Mouse (Mus musculus) liver, embryonic 13.5 days (tissue): ENCODE data around the gene Slc43a3. TPM values are rescaled to one million over a fixed set of nuclear protein-coding genes. Genes with fewer than 3 reads are reported as not detected.

ENCODE experiments used
- ATAC-seq: fragments of 200-750 bp; cut with Nextera tagmentation; 2 replicates; pipeline ENCODE4 v1.8.0; 2017; ENCODE audit warnings: low read depth, mild to moderate bottlenecking, moderate number of reproducible peaks, moderate library complexity
- DNase-seq: peaks from one replicate; pipeline ENCODE4 v3.0.0; 2022
- H3K27ac ChIP-seq: fragments of 300-500 bp; sonication (generic); 2 replicates; pipeline ENCODE4 v1.5.1; 2015; ENCODE audit warnings: moderate library complexity, mild to moderate bottlenecking, inconsistent platforms
- H3K27me3 ChIP-seq: fragments of 300-500 bp; sonication (generic); 2 replicates; pipeline ENCODE4 v1.6.1; 2015; ENCODE audit warnings: mild to moderate bottlenecking, inconsistent platforms
- H3K36me3 ChIP-seq: fragments of 300-500 bp; sonication (generic); 2 replicates; pipeline ENCODE4 v1.6.1; 2015; ENCODE audit warnings: mild to moderate bottlenecking, inconsistent platforms
- H3K4me1 ChIP-seq: fragments of 300-500 bp; sonication (generic); replicated peaks from 2 replicates; pipeline ENCODE4 v1.6.1; 2015; ENCODE audit warnings: inconsistent platforms
- H3K4me2 ChIP-seq: fragments of 300-500 bp; sonication (generic); 2 replicates; pipeline ENCODE4 v1.6.1; 2015; ENCODE audit warnings: inconsistent platforms, mild to moderate bottlenecking, moderate library complexity
- H3K4me3 ChIP-seq: fragments of 300-500 bp; sonication (generic); replicated peaks from 2 replicates; pipeline ENCODE4 v1.5.1; 2015; ENCODE audit warnings: mild to moderate bottlenecking, inconsistent platforms
- H3K9ac ChIP-seq: fragments of 300-500 bp; sonication (generic); 2 replicates; pipeline ENCODE4 v1.6.1; 2015; ENCODE audit warnings: mild to moderate bottlenecking, inconsistent platforms
- H3K9me3 ChIP-seq: fragments of 300-500 bp; sonication (generic); replicated peaks from 2 replicates; pipeline ENCODE4 v1.6.1; 2016; ENCODE audit warnings: inconsistent platforms
- WGBS: fragments of 180-500 bp; shearing (Covaris S2); methylation state at CpG from one replicate; pipeline ENCODE4 v1.1.7; 2015; ENCODE audit not compliant: insufficient replicate concordance; 5-methylcytosine and 5-hydroxymethylcytosine counted together
- microRNA-seq: library from miRNA; unstranded; fragments of <30 nt; microRNA quantifications from one replicate; pipeline ENCODE4, GENCODE M21; 2016
- polyA plus RNA-seq: library from polyadenylated mRNA; unstranded; fragments of >200 nt; fragmentation: Nextera tagmentation; extraction: Ambion mirVana; gene quantifications from 2 replicates; pipeline ENCODE4 v1.2.1, GENCODE M21; 2015

Gene Slc43a3
- polyA plus RNA-seq, 1 experiment from 2014 or later: 120 TPM

- Histone ChIP-seq H3K27me3 (peaks cover 22% of the 10 kb centered on the region; the same call in 1 of the 2 replicates), H3K4me3 (no peak overlapping the region), H3K4me1 (peaks cover 42% of the 10 kb centered on the region), H3K9me3 (no peaks in the 10 kb centered on the region), H3K9ac (no peak overlapping the region), H3K27ac (no peak overlapping the region), H3K4me2 (no peak overlapping the region), H3K36me3 (no peaks in the 10 kb centered on the region)
- DNase-seq (no peak), ATAC-seq (peak; percentile 68)
- 16% methylated on average over 2 of the region's 2 CpGs for WGBS
These were observed 60.0 kb downstream of the Slc43a3 start for GRCm38 (mm10) chr2:84996376-84996775.

GRCm38 (mm10) chr2:84999486-85000181 is 63.3 kb downstream of the Slc43a3 start:
- DNase-seq (no peak), ATAC-seq (peak; percentile 68)
- Histone ChIP-seq H3K9me3 (no peaks in the 10 kb centered on the region), H3K27ac (peak overlapping the region; percentile 20), H3K9ac (peak overlapping the region; percentile 19; the same call in 1 of the 2 replicates), H3K4me2 (peak overlapping the region; percentile 4; the same call in 1 of the 2 replicates), H3K27me3 (peaks cover 11% of the 10 kb centered on the region; the same call in 1 of the 2 replicates), H3K4me1 (peaks cover 45% of the 10 kb centered on the region), H3K36me3 (no peaks in the 10 kb centered on the region), H3K4me3 (no peak overlapping the region)
- 64% methylated on average over 3 of the region's 3 CpGs for WGBS

- Histone ChIP-seq H3K36me3 (no peaks in the 10 kb centered on the region), H3K4me2 (no peak overlapping the region), H3K27ac (no peak overlapping the region), H3K4me1 (peaks cover 36% of the 10 kb centered on the region), H3K27me3 (peaks cover 6% of the 10 kb centered on the region; the same call in 1 of the 2 replicates), H3K9ac (no peak overlapping the region), H3K9me3 (no peaks in the 10 kb centered on the region), H3K4me3 (no peak overlapping the region)
- WGBS: 66% methylated on average over 13 of the region's 13 CpGs
- DNase-seq (no peak), ATAC-seq (no peak)
These were observed 65.1 kb downstream of the Slc43a3 start for GRCm38 (mm10) chr2:85001497-85001896.

- peaks cover 37% of the 10 kb centered on the region for H3K4me1 ChIP-seq
- no peaks in the 10 kb centered on the region for H3K9me3 ChIP-seq
- 82% methylated on average over 8 of the region's 8 CpGs for whole genome bisulfite sequencing
- H3K36me3 ChIP-seq: no peaks in the 10 kb centered on the region
- no peak overlapping the region for H3K4me3 ChIP-seq
- no peak overlapping the region for H3K4me2 ChIP-seq
- peaks cover 6% of the 10 kb centered on the region; the same call in 1 of the 2 replicates for H3K27me3 ChIP-seq
- no peak for DNase-seq
- no peak overlapping the region for H3K9ac ChIP-seq
- ATAC-seq: no peak
- no peak overlapping the region for H3K27ac ChIP-seq
These were observed 66.2 kb downstream of the Slc43a3 start for GRCm38 (mm10) chr2:85002575-85002974.

- no peak overlapping the region for H3K4me3 ChIP-seq
- WGBS: 70% methylated on average over 4 of the region's 4 CpGs
- H3K27ac ChIP-seq: no peak overlapping the region
These were observed 68.0 kb downstream of the Slc43a3 start for GRCm38 (mm10) chr2:85004341-85004740.

GRCm38 (mm10) chr2:85006600-85006999 is 70.2 kb downstream of the Slc43a3 start:
- Histone ChIP-seq H3K27ac (no peak overlapping the region), H3K27me3 (peaks cover 6% of the 10 kb centered on the region; the same call in 1 of the 2 replicates), H3K4me1 (peaks cover 49% of the 10 kb centered on the region), H3K4me3 (no peak overlapping the region), H3K9me3 (no peaks in the 10 kb centered on the region), H3K36me3 (no peaks in the 10 kb centered on the region), H3K9ac (no peak overlapping the region), H3K4me2 (no peak overlapping the region)
- no peak for ATAC-seq
- DNase-seq: no peak
- 74% methylated on average over 7 of the region's 7 CpGs for WGBS

More at GRCm38 (mm10) chr2:85004341-85004740, 68.0 kb downstream of the Slc43a3 start:
- ATAC-seq (no peak), DNase-seq (no peak)
- Histone ChIP-seq H3K4me1 (peaks cover 47% of the 10 kb centered on the region), H3K36me3 (no peaks in the 10 kb centered on the region), H3K27me3 (peaks cover 6% of the 10 kb centered on the region; the same call in 1 of the 2 replicates), H3K9ac (no peak overlapping the region), H3K4me2 (no peak overlapping the region), H3K9me3 (no peaks in the 10 kb centered on the region)

- Histone ChIP-seq H3K36me3 (no peaks in the 10 kb centered on the region), H3K27ac (no peak overlapping the region), H3K4me1 (peaks cover 58% of the 10 kb centered on the region), H3K9me3 (no peaks in the 10 kb centered on the region), H3K4me2 (no peak overlapping the region), H3K4me3 (no peak overlapping the region), H3K27me3 (peaks cover 6% of the 10 kb centered on the region; the same call in 1 of the 2 replicates), H3K9ac (no peak overlapping the region)
- WGBS: 20% methylated on average over 4 of the region's 4 CpGs
- DNase-seq (peak; percentile 27), ATAC-seq (no peak)
These were observed 71.3 kb downstream of the Slc43a3 start for GRCm38 (mm10) chr2:85007729-85008128.

Small RNAs within 50 kb of the gene (microRNA-seq; reads per million reads assigned to microRNA genes)
- not detected for gene Gm24332

Other genes starting within 250 kb of the Slc43a3 start
- gene Zdhhc5, start 221.4 kb upstream of the Slc43a3 start, polyA plus RNA-seq: 15.8 and 22.4 TPM in 2 replicates
- gene Clp1, start 209.2 kb upstream of the Slc43a3 start, polyA plus RNA-seq: 60.3 and 69.1 TPM in 2 replicates
- 57.8 and 64.2 TPM in 2 replicates for gene Ypel4, start 202.5 kb upstream of the Slc43a3 start, polyA plus RNA-seq
- gene Gm19426, start 192.9 kb upstream of the Slc43a3 start, polyA plus RNA-seq: 1.5 and 2.2 TPM in 2 replicates
- 34.0 and 39.6 TPM in 2 replicates for gene Serping1, start 161.1 kb upstream of the Slc43a3 start, polyA plus RNA-seq
- gene Ube2l6, start 137.8 kb upstream of the Slc43a3 start, polyA plus RNA-seq: 404 and 444 TPM in 2 replicates
- gene Smtnl1, start 113.9 kb upstream of the Slc43a3 start, polyA plus RNA-seq: 0.23 and 0.24 TPM in 2 replicates
- 46.8 and 51.5 TPM in 2 replicates for gene Timm10, start 109.6 kb upstream of the Slc43a3 start, polyA plus RNA-seq
- gene Slc43a1, start 97.7 kb upstream of the Slc43a3 start, polyA plus RNA-seq: 138 and 178 TPM in 2 replicates
- not detected in 2 replicates for gene Rtn4rl2, start 49.9 kb upstream of the Slc43a3 start, polyA plus RNA-seq
- gene Prg2, start 43.9 kb downstream of the Slc43a3 start, polyA plus RNA-seq: 59.8 and 60.0 TPM in 2 replicates
- 6.3 and 6.5 TPM in 2 replicates for gene Prg3, start 51.6 kb downstream of the Slc43a3 start, polyA plus RNA-seq
- gene Ssrp1, start 100.7 kb downstream of the Slc43a3 start, polyA plus RNA-seq: 199 and 216 TPM in 2 replicates
- 0.23 and 0.27 TPM in 2 replicates for gene P2rx3, start 100.9 kb downstream of the Slc43a3 start, polyA plus RNA-seq
- gene Tnks1bp1, start 111.4 kb downstream of the Slc43a3 start, polyA plus RNA-seq: 3.4 and 4.9 TPM in 2 replicates
- gene Aplnr, start 199.6 kb downstream of the Slc43a3 start, polyA plus RNA-seq: 2.0 and 2.4 TPM in 2 replicates